Mouse (Mus musculus): ENCODE data around the gene Gm9857. TPM values are rescaled to one million over a fixed set of nuclear protein-coding genes. Genes with fewer than 3 reads are reported as not detected.

The Gm9857 gene
- polyA plus RNA-seq, 1 experiment from 2014 or later = not detected

DNA sequence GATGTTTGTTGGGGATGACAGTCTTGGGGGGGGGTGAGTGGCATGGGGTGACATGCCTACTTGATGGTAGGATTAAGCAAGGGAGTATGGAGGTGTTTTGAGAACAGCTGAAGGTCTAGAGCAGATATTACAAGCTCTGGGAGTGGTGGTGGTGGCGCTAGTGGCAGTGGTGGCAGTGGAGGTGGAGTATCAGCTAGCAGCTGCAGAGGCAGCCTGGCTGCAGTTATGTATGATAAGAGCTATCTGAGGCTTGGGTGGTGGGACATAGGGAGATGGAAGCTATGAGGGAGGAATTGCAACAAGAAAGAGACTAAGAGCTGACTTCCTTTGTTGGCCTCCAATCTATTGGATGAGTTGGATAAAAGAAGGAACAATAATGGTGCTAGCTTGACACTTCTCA is 18.4 kb downstream of the Gm9857 start:
- H3K9ac ChIP-seq (ENCODE audit: low read length) = no peak overlapping the region
- 83% methylated on average over 1 of the region's 1 CpGs for WGBS
- H3K27me3 ChIP-seq (ENCODE audit: control insufficient read depth, insufficient read depth, low read length) = no peaks in the 10 kb centered on the region
- no peaks in the 10 kb centered on the region for H3K4me1 ChIP-seq (replicated peaks; ENCODE audit: control insufficient read depth, insufficient read depth)
- TF ChIP-seq EP300 (optimal IDR thresholded peaks at IDR 0.05) = no peak
- TF ChIP-seq CTCF (IDR thresholded peaks at IDR 0.05; ENCODE audit: low read depth) = no peak
- DNase-seq (ENCODE audit: low spot score) (no peak), ATAC-seq (ENCODE audit: low FRiP score, low TSS enrichment) (no peak)
- no peak overlapping the region for H3K27ac ChIP-seq (replicated peaks)
- no peaks in the 10 kb centered on the region for H3K9me3 ChIP-seq (ENCODE audit: control insufficient read depth, low read length)
- H3K36me3 ChIP-seq (ENCODE audit: control insufficient read depth, insufficient read depth, low read length) = no peaks in the 10 kb centered on the region
- no peak overlapping the region for H3K4me3 ChIP-seq (ENCODE audit: low read depth, low read length)
- no peak overlapping the region for H3K4me2 ChIP-seq (replicated peaks; ENCODE audit: low read depth)

DNA sequence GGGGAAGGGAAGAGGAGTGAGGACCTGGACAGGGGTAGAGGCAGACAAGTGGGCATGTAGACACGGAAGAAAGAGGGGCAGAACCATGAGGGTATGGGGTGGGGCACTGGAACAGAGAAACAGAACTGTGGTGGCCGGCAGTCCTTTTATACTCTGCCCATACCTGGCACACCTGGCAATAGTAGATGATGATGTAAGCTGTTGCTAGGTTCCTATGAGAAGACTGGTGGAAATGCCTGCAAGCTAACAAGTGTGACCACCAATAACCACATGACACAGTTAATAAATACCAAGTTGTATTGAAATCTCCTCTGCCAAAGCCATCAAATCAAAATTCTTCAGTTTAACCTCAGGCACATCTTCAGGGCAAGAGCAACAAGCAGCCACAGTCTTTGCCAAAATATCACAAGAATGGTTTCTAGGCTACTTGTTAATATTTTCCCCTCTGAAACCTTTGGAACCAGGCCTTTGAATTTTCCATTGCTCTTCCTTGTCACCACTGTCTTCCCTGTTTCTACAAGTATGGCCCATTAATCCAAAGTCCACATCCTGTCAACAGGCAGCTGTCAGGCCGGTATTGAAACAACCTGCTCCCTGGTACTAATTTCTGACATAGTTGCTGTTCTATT is 19.7 kb downstream of the Gm9857 start:
- Histone ChIP-seq H3K9me3 (ENCODE audit: control insufficient read depth, low read length) (no peaks in the 10 kb centered on the region), H3K4me3 (ENCODE audit: low read depth, low read length) (no peak overlapping the region), H3K9ac (ENCODE audit: low read length) (no peak overlapping the region), H3K27ac (replicated peaks) (no peak overlapping the region), H3K27me3 (ENCODE audit: control insufficient read depth, insufficient read depth, low read length) (no peaks in the 10 kb centered on the region), H3K4me2 (replicated peaks; ENCODE audit: low read depth) (no peak overlapping the region), H3K4me1 (replicated peaks; ENCODE audit: control insufficient read depth, insufficient read depth) (no peaks in the 10 kb centered on the region), H3K36me3 (ENCODE audit: control insufficient read depth, insufficient read depth, low read length) (no peaks in the 10 kb centered on the region)
- ATAC-seq (ENCODE audit: low FRiP score, low TSS enrichment) = no peak
- no peak for DNase-seq (ENCODE audit: low spot score)
- TF ChIP-seq EP300 (optimal IDR thresholded peaks at IDR 0.05) (no peak), CTCF (IDR thresholded peaks at IDR 0.05; ENCODE audit: low read depth) (no peak)
- 79% methylated on average over 3 of the region's 3 CpGs for WGBS

DNA sequence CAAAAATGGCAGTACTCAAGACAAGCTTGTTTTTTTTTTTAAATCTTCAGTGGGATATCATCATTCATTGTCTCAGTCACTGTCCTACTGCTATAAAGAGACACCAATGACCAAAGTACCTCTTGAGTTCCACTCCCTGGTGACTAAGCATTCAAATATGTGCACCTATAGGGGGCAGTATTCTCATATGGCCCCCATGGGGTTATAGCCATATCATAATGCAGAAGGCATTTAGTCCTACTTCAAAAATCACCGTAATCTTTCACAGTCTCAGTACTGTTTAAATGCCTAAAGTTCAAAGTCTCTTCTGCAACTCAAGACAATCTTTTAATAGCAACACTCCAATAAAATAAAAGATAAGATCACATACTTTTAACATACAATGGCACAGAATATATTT is 21.4 kb downstream of the Gm9857 start:
- Histone ChIP-seq H3K27ac (replicated peaks) (no peak overlapping the region), H3K9ac (ENCODE audit: low read length) (no peak overlapping the region), H3K9me3 (ENCODE audit: control insufficient read depth, low read length) (no peaks in the 10 kb centered on the region), H3K4me1 (replicated peaks; ENCODE audit: control insufficient read depth, insufficient read depth) (no peaks in the 10 kb centered on the region), H3K4me3 (ENCODE audit: low read depth, low read length) (no peak overlapping the region), H3K4me2 (replicated peaks; ENCODE audit: low read depth) (no peak overlapping the region), H3K27me3 (ENCODE audit: control insufficient read depth, insufficient read depth, low read length) (no peaks in the 10 kb centered on the region), H3K36me3 (ENCODE audit: control insufficient read depth, insufficient read depth, low read length) (no peaks in the 10 kb centered on the region)
- no peak for DNase-seq (ENCODE audit: low spot score)
- TF ChIP-seq CTCF (IDR thresholded peaks at IDR 0.05; ENCODE audit: low read depth) (no peak), EP300 (optimal IDR thresholded peaks at IDR 0.05) (no peak)
- ATAC-seq (ENCODE audit: low FRiP score, low TSS enrichment) = no peak
- 86% methylated on average over 1 of the region's 1 CpGs for WGBS

DNA sequence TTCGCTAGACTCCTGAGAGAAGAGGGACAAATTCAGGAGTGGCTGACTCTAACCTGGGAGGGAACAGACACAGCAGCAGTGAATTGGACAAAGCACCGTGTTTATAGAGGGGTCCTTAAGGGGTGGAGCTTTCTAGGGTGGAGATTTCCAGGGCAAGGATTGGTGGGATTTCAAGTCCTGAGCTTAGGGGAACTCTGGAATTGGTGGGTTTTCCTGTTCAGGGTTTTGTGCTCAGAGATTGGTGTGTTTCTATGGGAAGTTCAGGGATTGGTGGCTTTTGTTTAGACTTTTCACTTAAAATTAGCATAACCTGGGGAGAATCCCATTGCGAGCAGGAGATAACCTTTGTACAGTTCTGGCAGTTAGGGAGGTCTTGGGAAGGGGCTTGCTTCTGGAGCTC is 22.3 kb downstream of the Gm9857 start:
- no peak overlapping the region for H3K27ac ChIP-seq (replicated peaks)
- no peak overlapping the region for H3K4me2 ChIP-seq (replicated peaks; ENCODE audit: low read depth)
- 66% methylated on average over 3 of the region's 3 CpGs for WGBS
- H3K4me3 ChIP-seq (ENCODE audit: low read depth, low read length) = no peak overlapping the region
- ATAC-seq (ENCODE audit: low FRiP score, low TSS enrichment) (no peak), DNase-seq (ENCODE audit: low spot score) (no peak)
- H3K9me3 ChIP-seq (ENCODE audit: control insufficient read depth, low read length) = no peaks in the 10 kb centered on the region
- H3K9ac ChIP-seq (ENCODE audit: low read length) = no peak overlapping the region
- no peaks in the 10 kb centered on the region for H3K4me1 ChIP-seq (replicated peaks; ENCODE audit: control insufficient read depth, insufficient read depth)
- TF ChIP-seq EP300 (optimal IDR thresholded peaks at IDR 0.05) = no peak
- no peak for TF ChIP-seq CTCF (IDR thresholded peaks at IDR 0.05; ENCODE audit: low read depth)
- no peaks in the 10 kb centered on the region for H3K36me3 ChIP-seq (ENCODE audit: control insufficient read depth, insufficient read depth, low read length)
- no peaks in the 10 kb centered on the region for H3K27me3 ChIP-seq (ENCODE audit: control insufficient read depth, insufficient read depth, low read length)

DNA sequence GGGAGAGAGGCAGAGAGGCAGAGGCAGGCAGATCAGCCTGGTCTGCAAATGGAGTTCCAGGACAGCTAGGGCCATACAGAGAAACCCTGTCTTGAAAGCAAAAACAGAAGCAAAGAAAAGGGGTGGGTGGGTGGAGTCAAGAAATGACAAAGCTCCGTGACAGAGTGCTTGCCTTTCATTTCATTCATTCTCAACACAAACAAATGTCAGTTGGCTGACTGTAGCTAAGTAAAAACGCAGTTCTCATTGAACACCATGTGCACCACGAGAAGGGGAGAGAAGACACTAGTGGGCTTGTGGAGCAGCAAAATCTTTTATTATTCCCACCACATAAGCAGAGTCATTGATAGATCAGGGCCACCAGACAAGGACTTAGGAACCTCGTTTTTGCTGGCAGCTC is 23.4 kb downstream of the Gm9857 start:
- TF ChIP-seq CTCF (IDR thresholded peaks at IDR 0.05; ENCODE audit: low read depth) (no peak), EP300 (optimal IDR thresholded peaks at IDR 0.05) (no peak)
- Histone ChIP-seq H3K27me3 (ENCODE audit: control insufficient read depth, insufficient read depth, low read length) (no peaks in the 10 kb centered on the region), H3K36me3 (ENCODE audit: control insufficient read depth, insufficient read depth, low read length) (no peaks in the 10 kb centered on the region), H3K4me1 (replicated peaks; ENCODE audit: control insufficient read depth, insufficient read depth) (no peaks in the 10 kb centered on the region), H3K9ac (ENCODE audit: low read length) (no peak overlapping the region), H3K4me3 (ENCODE audit: low read depth, low read length) (no peak overlapping the region), H3K27ac (replicated peaks) (no peak overlapping the region), H3K9me3 (ENCODE audit: control insufficient read depth, low read length) (no peaks in the 10 kb centered on the region), H3K4me2 (replicated peaks; ENCODE audit: low read depth) (no peak overlapping the region)
- ATAC-seq (ENCODE audit: low FRiP score, low TSS enrichment) = no peak
- DNase-seq (ENCODE audit: low spot score) = no peak
- WGBS = 19% methylated on average over 4 of the region's 4 CpGs

DNA sequence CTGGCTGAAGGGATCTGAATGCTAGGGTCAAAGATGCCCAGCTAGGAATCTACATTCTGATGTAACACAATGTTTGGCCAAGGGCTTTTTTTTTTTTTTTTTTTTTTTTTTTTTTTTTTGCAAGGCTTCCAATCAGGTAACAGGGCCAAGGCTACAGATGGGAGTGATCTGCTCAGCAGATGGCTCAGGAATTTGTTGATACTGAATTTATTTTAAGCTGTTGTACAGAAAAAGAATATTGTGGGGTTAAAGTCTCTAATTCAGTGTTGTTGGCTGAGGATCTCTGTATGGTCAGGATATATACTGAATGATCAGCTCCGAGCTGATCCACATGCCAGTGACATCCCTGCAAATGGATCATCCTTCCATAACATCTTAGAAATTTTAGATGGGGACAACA is 24.2 kb downstream of the Gm9857 start:
- H3K4me1 ChIP-seq (replicated peaks; ENCODE audit: control insufficient read depth, insufficient read depth) = no peaks in the 10 kb centered on the region
- DNase-seq (ENCODE audit: low spot score) (no peak), ATAC-seq (ENCODE audit: low FRiP score, low TSS enrichment) (no peak)
- H3K4me2 ChIP-seq (replicated peaks; ENCODE audit: low read depth) = no peak overlapping the region
- H3K27ac ChIP-seq (replicated peaks) = no peak overlapping the region
- H3K4me3 ChIP-seq (ENCODE audit: low read depth, low read length) = no peak overlapping the region
- no peak overlapping the region for H3K9ac ChIP-seq (ENCODE audit: low read length)
- no peaks in the 10 kb centered on the region for H3K9me3 ChIP-seq (ENCODE audit: control insufficient read depth, low read length)
- H3K36me3 ChIP-seq (ENCODE audit: control insufficient read depth, insufficient read depth, low read length) = no peaks in the 10 kb centered on the region
- H3K27me3 ChIP-seq (ENCODE audit: control insufficient read depth, insufficient read depth, low read length) = no peaks in the 10 kb centered on the region
- TF ChIP-seq CTCF (IDR thresholded peaks at IDR 0.05; ENCODE audit: low read depth) = no peak
- no peak for TF ChIP-seq EP300 (optimal IDR thresholded peaks at IDR 0.05)
- 68% methylated on average over 1 of the region's 1 CpGs for WGBS
